Mouse (Mus musculus) intestine, postnatal 0 days (tissue): ENCODE measurements around the gene Pnpla5. TPM values are rescaled to one million over a fixed set of nuclear protein-coding genes. Genes with fewer than 3 reads are reported as not detected.

Experiments used
- ATAC-seq: fragments of 200-750 bp; cut with Nextera tagmentation; 2 replicates; pipeline ENCODE4 v1.8.0; 2017; ENCODE audit warnings: mild to moderate bottlenecking, moderate TSS enrichment, moderate library complexity
- H3K27ac ChIP-seq: fragments of 300-500 bp; sonication (generic); 2 replicates; pipeline ENCODE4 v1.5.1; 2014; ENCODE audit warnings: mild to moderate bottlenecking, low read depth, low read length, moderate library complexity
- H3K27me3 ChIP-seq: fragments of 300-500 bp; sonication (generic); replicated peaks from 2 replicates; pipeline ENCODE4 v1.6.1; 2014; ENCODE audit warnings: low read length, mixed read lengths; ENCODE audit not compliant: control insufficient read depth, insufficient read depth
- H3K36me3 ChIP-seq: fragments of 300-500 bp; sonication (generic); 2 replicates; pipeline ENCODE4 v1.6.1; 2014; ENCODE audit warnings: mild to moderate bottlenecking, moderate library complexity; ENCODE audit not compliant: control insufficient read depth, insufficient read depth
- H3K4me1 ChIP-seq: fragments of 300-500 bp; sonication (generic); replicated peaks from 2 replicates; pipeline ENCODE4 v1.6.1; 2014; ENCODE audit warnings: antibody characterized with exemption, low read length, mixed read lengths; ENCODE audit not compliant: control insufficient read depth, insufficient read depth
- H3K4me2 ChIP-seq: fragments of 300-500 bp; sonication (generic); replicated peaks from 2 replicates; pipeline ENCODE4 v1.6.1; 2014; ENCODE audit warnings: low read depth, mild to moderate bottlenecking, moderate library complexity
- H3K4me3 ChIP-seq: fragments of 300-500 bp; sonication (generic); 2 replicates; pipeline ENCODE4 v1.5.1; 2014; ENCODE audit warnings: low read depth, low read length
- H3K9ac ChIP-seq: fragments of 300-500 bp; sonication (generic); 2 replicates; pipeline ENCODE4 v1.6.1; 2014; ENCODE audit warnings: mild to moderate bottlenecking, low read depth, low read length
- H3K9me3 ChIP-seq: fragments of 300-500 bp; sonication (generic); 2 replicates; pipeline ENCODE4 v1.6.1; 2016; ENCODE audit warnings: mixed run types; ENCODE audit not compliant: control insufficient read depth
- CTCF ChIP-seq: sonication (generic); IDR thresholded peaks from 2 replicates; pipeline ENCODE4 v1.5.1; 2016; ENCODE audit warnings: low read depth, mild to moderate bottlenecking, control low read depth, antibody characterized with exemption, moderate library complexity
- WGBS: fragments of 180-500 bp; shearing (Covaris S2); extraction: QIAGEN DNeasy Blood & Tissue Kit; methylation state at CpG from one replicate; pipeline ENCODE4 v1.1.7; 2014; 5-methylcytosine and 5-hydroxymethylcytosine counted together
- polyA plus RNA-seq: library from polyadenylated mRNA; unstranded; fragments of >200 nt; fragmentation: Nextera tagmentation; extraction: Ambion mirVana; gene quantifications from 2 replicates; pipeline ENCODE4 v1.2.1, GENCODE M21; 2015

Gene Pnpla5
- polyA plus RNA-seq: not detected in 2 replicates

GRCm38 (mm10) chr15:84123075-84123474 is at the start of gene Pnpla5:
Pnpla5 (minus strand) TSS chr15:84123175.
- TF ChIP-seq CTCF: no peak
- no peak for ATAC-seq
- Histone ChIP-seq H3K9ac (no peak within 1 kb of the TSS), H3K4me2 (no peak within 1 kb of the TSS), H3K36me3 (no peaks in the 10 kb centered on the region), H3K4me1 (no peaks in the 10 kb centered on the region), H3K27me3 (no peaks in the 10 kb centered on the region), H3K27ac (no peak within 1 kb of the TSS), H3K9me3 (no peaks in the 10 kb centered on the region), H3K4me3 (no peak within 1 kb of the TSS)
- 63% methylated on average over 8 of the region's 8 CpGs for WGBS

- Histone ChIP-seq H3K36me3 (no peaks in the 10 kb centered on the region), H3K4me1 (no peaks in the 10 kb centered on the region; the same call in 1 of the 2 replicates), H3K4me3 (no peak overlapping the region), H3K27ac (no peak overlapping the region), H3K9ac (no peak overlapping the region), H3K9me3 (no peaks in the 10 kb centered on the region), H3K27me3 (peaks cover 3% of the 10 kb centered on the region; the same call in 1 of the 2 replicates), H3K4me2 (no peak overlapping the region)
- ATAC-seq: no peak
- no peak for TF ChIP-seq CTCF
- WGBS: 79% methylated on average over 7 of the region's 7 CpGs
Observed at GRCm38 (mm10) chr15:84171166-84171565, 48.2 kb upstream of the Pnpla5 start.

- no peaks in the 10 kb centered on the region for H3K9me3 ChIP-seq
- no peak overlapping the region for H3K9ac ChIP-seq
- whole genome bisulfite sequencing: 58% methylated on average over 1 of the region's 1 CpGs
- peaks cover 3% of the 10 kb centered on the region; the same call in 1 of the 2 replicates for H3K27me3 ChIP-seq
- TF ChIP-seq CTCF: no peak
- H3K36me3 ChIP-seq: no peaks in the 10 kb centered on the region
- H3K4me3 ChIP-seq: no peak overlapping the region
- no peaks in the 10 kb centered on the region; the same call in 1 of the 2 replicates for H3K4me1 ChIP-seq
- no peak for ATAC-seq
- no peak overlapping the region for H3K27ac ChIP-seq
- H3K4me2 ChIP-seq: no peak overlapping the region
Observed at GRCm38 (mm10) chr15:84169511-84169910, 46.5 kb upstream of the Pnpla5 start.

- no peak for TF ChIP-seq CTCF
- peak overlapping the region; percentile 91 for H3K4me2 ChIP-seq
Observed at GRCm38 (mm10) chr15:84168170-84169161, 45.5 kb upstream of the Pnpla5 start.

GRCm38 (mm10) chr15:84167600-84167999 is 44.6 kb upstream of the Pnpla5 start, which contains the start of gene Pnpla3:
Pnpla3 (plus strand) TSS chr15:84167837.
- Histone ChIP-seq H3K9me3 (no peaks in the 10 kb centered on the region), H3K27me3 (peaks cover 3% of the 10 kb centered on the region; the same call in 1 of the 2 replicates), H3K36me3 (no peaks in the 10 kb centered on the region), H3K4me2 (peak within 1 kb of the TSS; percentile 91), H3K27ac (no peak within 1 kb of the TSS), H3K4me1 (no peaks in the 10 kb centered on the region; the same call in 1 of the 2 replicates), H3K9ac (peak within 1 kb of the TSS; percentile 42; the same call in 1 of the 2 replicates), H3K4me3 (peak within 1 kb of the TSS; percentile 44)
- TF ChIP-seq CTCF: peak; percentile 61
- ATAC-seq: peak; percentile 90
- under 1% methylated on average over 28 of the region's 28 CpGs for WGBS

More at GRCm38 (mm10) chr15:84168170-84169161, 45.5 kb upstream of the Pnpla5 start:
- peaks cover 3% of the 10 kb centered on the region; the same call in 1 of the 2 replicates for H3K27me3 ChIP-seq
- 2% methylated on average over 28 of the region's 28 CpGs for WGBS
- H3K4me1 ChIP-seq: no peaks in the 10 kb centered on the region; the same call in 1 of the 2 replicates
- peak overlapping the region; percentile 42; the same call in 1 of the 2 replicates for H3K9ac ChIP-seq
- 0 out of 2 replicates have a peak, but pooled peaks have one; percentile 15 for ATAC-seq
- no peaks in the 10 kb centered on the region for H3K36me3 ChIP-seq
- peak overlapping the region; percentile 44 for H3K4me3 ChIP-seq
- H3K9me3 ChIP-seq: no peaks in the 10 kb centered on the region
- no peak overlapping the region for H3K27ac ChIP-seq

- peak; percentile 42 for ATAC-seq
- WGBS: 61% methylated on average over 6 of the region's 6 CpGs
- H3K27me3 ChIP-seq: peaks cover 3% of the 10 kb centered on the region; the same call in 1 of the 2 replicates
Observed at GRCm38 (mm10) chr15:84166818-84167217, 43.8 kb upstream of the Pnpla5 start.

More at GRCm38 (mm10) chr15:84166818-84167217, 43.8 kb upstream of the Pnpla5 start:
- Histone ChIP-seq H3K4me2 (no peak overlapping the region), H3K36me3 (no peaks in the 10 kb centered on the region), H3K27ac (no peak overlapping the region), H3K9me3 (no peaks in the 10 kb centered on the region), H3K4me3 (no peak overlapping the region), H3K4me1 (no peaks in the 10 kb centered on the region; the same call in 1 of the 2 replicates), H3K9ac (no peak overlapping the region)
- TF ChIP-seq CTCF: no peak
